Mouse (Mus musculus) cerebellum, adult (tissue): ENCODE measurements at regions not wholly inside any gene's neighbourhood (a gene's known extent, or its start where the extent isn't known, plus 50 kb on each side); places are given as distances from the start of the nearest gene placed in this dataset.

Experiments used
- ATAC-seq: cut with Nextera tagmentation; 2 replicates; pipeline ENCODE4 v1.9.2; 2017; ENCODE audit warnings: mild to moderate bottlenecking, moderate library complexity, mixed read lengths; ENCODE audit not compliant: insufficient number of reproducible peaks, low FRiP score, low TSS enrichment

DNA sequence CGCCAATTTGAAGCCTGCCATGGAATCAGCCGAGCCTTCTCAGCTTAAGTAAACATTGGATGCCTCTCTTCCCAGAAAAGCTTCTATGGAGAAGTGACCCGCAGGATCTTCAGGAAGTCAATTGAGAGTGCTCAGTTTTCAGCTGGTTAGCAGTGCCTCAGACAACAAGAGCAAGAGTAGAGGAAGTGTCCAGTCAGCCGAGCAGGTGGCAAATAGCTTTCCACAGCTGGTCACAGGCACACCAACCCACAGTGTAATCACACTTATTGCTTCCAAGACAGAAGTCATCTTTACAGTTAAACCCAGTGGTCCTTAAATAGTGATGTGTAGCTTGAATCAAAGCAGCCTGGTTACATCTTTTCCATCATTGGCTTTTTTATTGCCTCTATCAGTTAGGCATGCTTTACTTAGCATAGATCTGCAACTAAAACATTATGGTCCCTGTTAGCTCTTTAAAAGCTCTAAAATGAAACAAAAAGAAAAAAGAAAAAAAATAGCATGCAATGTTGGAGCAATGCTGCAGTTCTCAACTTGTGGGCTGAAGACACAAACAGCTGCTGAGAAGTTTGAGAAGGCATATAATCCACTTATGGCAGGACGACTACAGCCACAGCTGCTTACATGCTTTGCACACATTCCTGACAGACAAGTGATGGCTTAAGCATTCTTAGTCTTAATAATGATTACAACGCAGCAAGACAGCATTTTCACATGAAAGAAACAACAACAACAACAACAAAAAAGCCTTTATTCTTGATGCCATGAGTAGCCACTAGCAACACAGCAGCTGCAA, 444.5 kb downstream of the Tmem135 start:
- ATAC-seq = no peak

GRCm38 (mm10) chr7:88954978-88955377, 449.0 kb downstream of the Tmem135 start:
- ATAC-seq = no peak

- no peak for ATAC-seq
Measured at GRCm38 (mm10) chr7:88945338-88945737, 458.7 kb downstream of the Tmem135 start.

DNA sequence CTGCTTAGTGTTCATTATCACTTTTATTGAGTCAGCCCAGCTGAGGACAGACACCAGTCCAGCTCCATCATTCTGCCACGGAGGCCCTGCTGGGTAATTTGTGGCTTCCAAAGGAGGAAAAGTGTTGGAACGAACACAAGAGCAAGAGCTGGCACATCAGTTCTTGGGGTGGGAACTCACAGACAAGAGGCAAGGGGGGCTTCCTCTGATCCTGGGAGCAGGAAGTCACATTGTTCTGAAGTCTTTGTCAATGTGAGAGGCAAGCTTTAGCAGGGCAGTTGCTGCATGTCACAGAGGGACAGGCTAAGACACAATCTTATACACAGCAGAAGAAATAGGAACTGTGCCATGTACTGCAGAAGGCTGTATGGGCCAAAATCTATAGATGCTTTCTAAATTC, 459.1 kb downstream of the Tmem135 start:
- ATAC-seq = no peak

GRCm38 (mm10) chr7:88941246-88941910, 462.6 kb downstream of the Tmem135 start:
- no peak for ATAC-seq

DNA sequence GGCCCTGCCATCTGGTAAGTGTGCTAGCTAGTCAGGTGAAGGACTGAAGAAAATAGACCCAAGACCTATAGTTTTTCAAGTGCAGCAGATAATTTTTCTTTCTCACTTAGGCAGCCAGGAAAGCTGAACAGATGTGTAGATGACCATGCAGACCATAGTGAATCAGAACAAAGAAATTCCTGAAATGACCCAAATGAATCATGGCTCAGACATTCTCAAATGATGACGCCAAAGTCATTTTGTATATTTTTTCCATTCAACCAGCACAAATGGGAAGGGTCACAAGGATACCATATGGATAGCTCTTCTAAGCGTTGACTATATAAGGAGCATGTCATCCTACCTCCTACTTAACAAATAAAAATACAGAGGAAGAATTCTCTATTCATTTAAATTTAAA, 463.8 kb downstream of the Tmem135 start:
- ATAC-seq = no peak

DNA sequence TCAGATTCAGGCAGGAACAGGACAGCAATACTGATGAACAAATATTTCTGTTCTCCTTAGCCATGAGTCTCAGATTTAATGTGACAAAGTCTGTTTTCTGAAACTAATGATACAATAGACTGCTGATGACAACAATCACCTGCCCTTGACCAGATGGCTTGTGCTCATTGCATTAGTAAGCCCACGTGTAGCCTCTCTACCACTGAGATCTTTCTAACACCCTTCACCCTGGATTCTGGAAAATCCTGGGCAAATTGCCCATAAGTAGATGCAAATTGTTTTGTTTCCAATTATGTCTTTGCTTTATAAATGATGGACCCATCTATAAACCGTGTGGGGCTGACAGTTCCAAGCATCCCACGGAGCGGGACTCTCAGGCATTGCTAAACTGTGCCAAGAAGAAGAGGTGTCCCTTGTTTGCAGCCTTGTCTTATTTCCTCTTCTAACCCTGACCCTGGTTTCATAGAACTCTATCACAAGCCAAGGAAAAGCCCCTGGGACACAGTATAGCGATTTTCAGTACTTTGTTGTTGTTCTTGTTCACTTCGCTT, 475.7 kb downstream of the Tmem135 start:
- no peak for ATAC-seq
